Mouse (Mus musculus): ENCODE data around the gene Zfp235. TPM values are rescaled to one million over a fixed set of nuclear protein-coding genes. Genes with fewer than 3 reads are reported as not detected.

Gene Zfp235
- polyA plus RNA-seq (2015; fragmentation: Nextera tagmentation; extraction: Ambion mirVana) = 10.2 and 11.5 TPM in 2 replicates

DNA sequence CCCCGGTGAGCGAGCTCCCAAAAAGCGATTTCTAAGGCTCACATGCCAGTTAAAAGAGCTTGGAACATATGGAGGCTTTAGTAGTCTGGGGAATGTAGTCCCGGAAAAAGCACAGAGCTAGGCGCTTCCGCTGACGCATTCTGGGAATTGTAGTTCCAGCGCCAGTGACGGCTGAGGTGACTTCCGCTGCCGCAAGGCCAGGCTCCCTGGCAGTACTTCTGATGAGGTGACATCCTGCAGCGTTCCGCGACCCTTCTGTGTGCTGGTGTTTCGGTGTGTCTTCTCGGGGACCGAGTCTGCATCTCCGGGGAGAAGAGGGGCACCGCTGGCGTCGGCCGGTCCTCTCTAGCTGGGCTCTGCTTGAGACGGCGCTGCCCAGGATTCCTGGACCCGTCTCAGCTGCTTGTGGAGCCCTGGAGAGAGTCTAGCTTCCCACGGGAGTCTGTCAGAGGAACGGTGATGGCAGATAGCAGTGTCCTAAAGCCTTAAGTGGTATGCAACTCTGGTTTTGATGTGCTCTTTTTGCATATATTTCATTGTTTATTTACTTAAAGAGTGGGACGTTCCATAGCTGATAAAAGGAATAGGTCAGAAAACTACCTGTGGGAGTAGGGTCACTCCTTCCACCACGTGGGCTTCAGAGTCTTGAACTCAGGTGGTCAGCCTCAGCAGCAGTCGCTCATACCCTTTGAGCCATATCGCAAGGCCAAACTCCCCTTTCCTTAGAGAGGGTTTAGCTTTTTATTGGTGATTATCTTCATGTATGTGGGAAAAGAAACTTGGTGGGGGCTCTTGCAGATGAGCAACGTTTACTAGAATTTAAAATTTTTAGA, at the start of gene Zfp235:
TSS of gene Zfp235 (plus strand) at position 174 of the 833 bp plus-strand sequence.
- H3K27me3 ChIP-seq (replicated peaks; ENCODE audit: insufficient read depth, low read length) = no peaks in the 10 kb centered on the region
- H3K27ac ChIP-seq (ENCODE audit: low read length) = no peak within 1 kb of the TSS
- no peak for TF ChIP-seq EP300 (IDR thresholded peaks at IDR 0.05)
- no peak for TF ChIP-seq CTCF (IDR thresholded peaks at IDR 0.05)
- H3K4me2 ChIP-seq (replicated peaks; ENCODE audit: low read depth, low read length) = peak within 1 kb of the TSS; percentile 66
- ATAC-seq (peak; percentile 99), DNase-seq (ENCODE audit: low spot score) (peak; percentile 93)
- WGBS = 3% methylated on average over 32 of the region's 32 CpGs
- H3K9me3 ChIP-seq (ENCODE audit: low read length) = no peaks in the 10 kb centered on the region
- no peaks in the 10 kb centered on the region for H3K36me3 ChIP-seq (ENCODE audit: insufficient read depth, low read length)
- peak within 1 kb of the TSS; percentile 69 for H3K4me3 ChIP-seq (ENCODE audit: low read depth, low read length)
- peak within 1 kb of the TSS; percentile 62 for H3K9ac ChIP-seq (replicated peaks; ENCODE audit: low read depth)
- H3K4me1 ChIP-seq (ENCODE audit: insufficient read depth, low read depth, low read length) = 0 out of 2 replicates have a peak, but pooled peaks cover 6% of the 10 kb centered on the region

DNA sequence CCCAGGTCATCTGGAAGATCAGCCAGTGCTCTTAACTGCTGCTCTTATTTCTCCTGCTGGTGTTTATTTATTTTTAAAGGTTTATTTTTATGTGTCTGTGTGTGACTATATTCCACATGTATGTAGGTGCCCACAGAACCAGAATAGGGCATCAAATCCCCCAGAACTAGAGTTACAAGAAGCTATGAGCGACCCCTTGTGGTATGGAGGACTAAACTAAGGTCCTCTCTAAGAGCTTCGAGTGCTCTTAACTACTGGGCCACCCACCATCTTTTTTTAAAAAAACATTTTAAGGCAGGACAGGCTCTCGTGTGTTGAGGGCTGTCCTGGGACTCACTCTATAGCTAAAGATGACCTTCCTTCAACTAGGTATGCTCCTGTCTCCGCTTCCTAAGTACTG, 47.1 kb upstream of the Zfp235 start:
- no peak overlapping the region for H3K27ac ChIP-seq (ENCODE audit: low read length)
- H3K9me3 ChIP-seq (ENCODE audit: low read length) = no peaks in the 10 kb centered on the region
- H3K36me3 ChIP-seq (ENCODE audit: insufficient read depth, low read length) = no peaks in the 10 kb centered on the region
- no peak for TF ChIP-seq EP300 (IDR thresholded peaks at IDR 0.05)
- no peak for TF ChIP-seq CTCF (IDR thresholded peaks at IDR 0.05)
- no peak overlapping the region for H3K4me3 ChIP-seq (ENCODE audit: low read depth, low read length)
- no peak overlapping the region for H3K4me2 ChIP-seq (replicated peaks; ENCODE audit: low read depth, low read length)
- 93% methylated on average over 4 of the region's 4 CpGs for WGBS
- H3K4me1 ChIP-seq (ENCODE audit: insufficient read depth, low read depth, low read length) = peaks cover 3% of the 10 kb centered on the region; the same call in 1 of the 2 replicates
- DNase-seq (ENCODE audit: low spot score) = no peak
- ATAC-seq = no peak
- H3K27me3 ChIP-seq (replicated peaks; ENCODE audit: insufficient read depth, low read length) = no peaks in the 10 kb centered on the region
- H3K9ac ChIP-seq (replicated peaks; ENCODE audit: low read depth) = no peak overlapping the region

- Histone ChIP-seq H3K27me3 (replicated peaks; ENCODE audit: insufficient read depth, low read length) (no peaks in the 10 kb centered on the region), H3K9me3 (ENCODE audit: low read length) (no peaks in the 10 kb centered on the region), H3K4me3 (ENCODE audit: low read depth, low read length) (no peak overlapping the region), H3K36me3 (ENCODE audit: insufficient read depth, low read length) (no peaks in the 10 kb centered on the region), H3K9ac (replicated peaks; ENCODE audit: low read depth) (no peak overlapping the region), H3K4me1 (ENCODE audit: insufficient read depth, low read depth, low read length) (peaks cover under 1% of the 10 kb centered on the region; the same call in 1 of the 2 replicates), H3K27ac (ENCODE audit: low read length) (no peak overlapping the region), H3K4me2 (replicated peaks; ENCODE audit: low read depth, low read length) (no peak overlapping the region)
- WGBS = 96% methylated on average over 12 of the region's 12 CpGs
- DNase-seq (ENCODE audit: low spot score) = no peak
- TF ChIP-seq EP300 (IDR thresholded peaks at IDR 0.05) = no peak
- no peak for TF ChIP-seq CTCF (IDR thresholded peaks at IDR 0.05)
- no peak for ATAC-seq
Measured at GRCm38 (mm10) chr7:24087485-24088125, 46.4 kb upstream of the Zfp235 start.

- no peak for TF ChIP-seq EP300 (IDR thresholded peaks at IDR 0.05)
- no peak for TF ChIP-seq CTCF (IDR thresholded peaks at IDR 0.05)
- Histone ChIP-seq H3K27me3 (replicated peaks; ENCODE audit: insufficient read depth, low read length) (no peaks in the 10 kb centered on the region), H3K4me2 (replicated peaks; ENCODE audit: low read depth, low read length) (no peak overlapping the region), H3K9ac (replicated peaks; ENCODE audit: low read depth) (no peak overlapping the region), H3K4me3 (ENCODE audit: low read depth, low read length) (no peak overlapping the region), H3K36me3 (ENCODE audit: insufficient read depth, low read length) (peaks cover 76% of the 10 kb centered on the region), H3K27ac (ENCODE audit: low read length) (no peak overlapping the region), H3K9me3 (ENCODE audit: low read length) (peaks cover 62% of the 10 kb centered on the region), H3K4me1 (ENCODE audit: insufficient read depth, low read depth, low read length) (no peaks in the 10 kb centered on the region)
- WGBS = 94% methylated on average over 9 of the region's 9 CpGs
- ATAC-seq (no peak), DNase-seq (ENCODE audit: low spot score) (no peak)
Measured at GRCm38 (mm10) chr7:24104403-24104802, 29.6 kb upstream of the Zfp235 start.

GRCm38 (mm10) chr7:24105144-24105703, 28.7 kb upstream of the Zfp235 start:
- H3K9ac ChIP-seq (replicated peaks; ENCODE audit: low read depth) = no peak overlapping the region
- no peaks in the 10 kb centered on the region for H3K27me3 ChIP-seq (replicated peaks; ENCODE audit: insufficient read depth, low read length)
- H3K9me3 ChIP-seq (ENCODE audit: low read length) = peaks cover 62% of the 10 kb centered on the region
- H3K4me1 ChIP-seq (ENCODE audit: insufficient read depth, low read depth, low read length) = no peaks in the 10 kb centered on the region
- no peak for TF ChIP-seq CTCF (IDR thresholded peaks at IDR 0.05)
- no peak for TF ChIP-seq EP300 (IDR thresholded peaks at IDR 0.05)
- ATAC-seq (peak; percentile 5; the same call in 1 of the 2 replicates), DNase-seq (ENCODE audit: low spot score) (no peak)
- H3K4me3 ChIP-seq (ENCODE audit: low read depth, low read length) = no peak overlapping the region
- WGBS = 95% methylated on average over 18 of the region's 18 CpGs
- peaks cover 69% of the 10 kb centered on the region for H3K36me3 ChIP-seq (ENCODE audit: insufficient read depth, low read length)
- no peak overlapping the region for H3K4me2 ChIP-seq (replicated peaks; ENCODE audit: low read depth, low read length)
- no peak overlapping the region for H3K27ac ChIP-seq (ENCODE audit: low read length)

- DNase-seq (ENCODE audit: low spot score) = no peak
- Histone ChIP-seq H3K27me3 (replicated peaks; ENCODE audit: insufficient read depth, low read length) (no peaks in the 10 kb centered on the region), H3K4me2 (replicated peaks; ENCODE audit: low read depth, low read length) (no peak overlapping the region), H3K36me3 (ENCODE audit: insufficient read depth, low read length) (peaks cover 15% of the 10 kb centered on the region), H3K27ac (ENCODE audit: low read length) (no peak overlapping the region), H3K9ac (replicated peaks; ENCODE audit: low read depth) (no peak overlapping the region), H3K4me1 (ENCODE audit: insufficient read depth, low read depth, low read length) (no peaks in the 10 kb centered on the region), H3K9me3 (ENCODE audit: low read length) (peaks cover 28% of the 10 kb centered on the region), H3K4me3 (ENCODE audit: low read depth, low read length) (no peak overlapping the region)
- TF ChIP-seq EP300 (IDR thresholded peaks at IDR 0.05) = no peak
- no peak for TF ChIP-seq CTCF (IDR thresholded peaks at IDR 0.05)
- WGBS = 97% methylated on average over 7 of the region's 7 CpGs
- no peak for ATAC-seq
Measured at GRCm38 (mm10) chr7:24110839-24111238, 23.1 kb upstream of the Zfp235 start.
